Comparison of ENCODE assay signal across 9 mouse cellular contexts in genomic region chr10:87854408-87854807, GRCm38 (mm10). TPM values are rescaled to one million over a fixed set of nuclear protein-coding genes. Genes with fewer than 3 reads are reported as not detected.
DNase-seq lines count a peak whose midpoint lies in the region; ATAC-seq and TF ChIP-seq lines count a peak whose summit lies in the region.
"Had no signal": no experiment of that assay in that cellular context is flagged by ENCODE, and none has a peak within 500 bp of the region (broad histone marks: within the 10 kb centered on the region; RNA-seq: fewer than 3 reads in every experiment).

No protein-coding gene starts in this region.

- no peaks in the 10 kb centered on the region for H3K27me3 ChIP-seq in intestine, postnatal 0 days (replicated peaks; ENCODE audit: control insufficient read depth, insufficient read depth, low read length)
- no peaks in the 10 kb centered on the region for H3K27me3 ChIP-seq in intestine, embryonic 15.5 days (replicated peaks)
- no peaks in the 10 kb centered on the region for H3K27me3 ChIP-seq in midbrain, postnatal 0 days (ENCODE audit: insufficient read depth, low read length)

- TF ChIP-seq CTCF in intestine, postnatal 0 days (IDR thresholded peaks at IDR 0.05; ENCODE audit: low read depth), result peak; percentile 74
- TF ChIP-seq CTCF in midbrain, postnatal 0 days (IDR thresholded peaks at IDR 0.05), result peak; percentile 72

- peak; percentile 67 for DNase-seq in ES-E14 (ENCODE audit: low read depth, low spot score)
- DNase-seq in cerebellum, adult 9-11 months, result peak; percentile 4
- DNase-seq in gastrocnemius, postnatal 14 days, result peak; percentile 32
- DNase-seq in layer of hippocampus, postnatal 14 days (ENCODE audit: low spot score in 2 of 2), result peak; percentile 31 to 42
- DNase-seq in midbrain, postnatal 0 days (ENCODE audit: low spot score), result peak; percentile 55
- peak; percentile 33 for DNase-seq in thymus, postnatal 25 days

- no peaks in the 10 kb centered on the region for H3K4me1 ChIP-seq in intestine, postnatal 0 days (replicated peaks; ENCODE audit: control insufficient read depth, insufficient read depth, low read length)
- peaks cover 12% of the 10 kb centered on the region for H3K4me1 ChIP-seq in intestine, embryonic 15.5 days (replicated peaks)
- H3K4me1 ChIP-seq in ES-E14 (ENCODE audit: control insufficient read depth in 2 of 2, insufficient read depth in 2 of 2, low read length in 2 of 2, poor library complexity in 1 of 2), result no peaks in the 10 kb centered on the region
- peaks cover 5% of the 10 kb centered on the region; the same call in 1 of the 2 replicates for H3K4me1 ChIP-seq in midbrain, postnatal 0 days (ENCODE audit: insufficient read depth, low read length)

- 3% methylated on average over 5 of the region's 5 CpGs for WGBS in intestine, postnatal 0 days
- 2% methylated on average over 5 of the region's 5 CpGs for WGBS in intestine, embryonic 15.5 days
- 1% methylated on average over 5 of the region's 5 CpGs for WGBS in midbrain, postnatal 0 days

- no peaks in the 10 kb centered on the region for H3K9me3 ChIP-seq in intestine, postnatal 0 days (ENCODE audit: control insufficient read depth)
- H3K9me3 ChIP-seq in intestine, embryonic 15.5 days, result no peaks in the 10 kb centered on the region
- H3K9me3 ChIP-seq in ES-E14 (ENCODE audit: control insufficient read depth, insufficient read depth, low read depth, low read length), result no peaks in the 10 kb centered on the region
- H3K9me3 ChIP-seq in midbrain, postnatal 0 days (ENCODE audit: low read length), result no peaks in the 10 kb centered on the region
- H3K9me3 ChIP-seq: liver, embryonic 15.5 days had no signal

- in situ Hi-C loops in ES-E14 (cut with MboI; ENCODE audit: low sequenced_read_pairs in 2 of 2, unreplicated experiment in 2 of 2), result loop anchor here in 1 of 2 experiments (25.0 kb wide), 1 partner anchor 458 kb away; no protein-coding TSS in a partner anchor

- no peak overlapping the region for H3K4me3 ChIP-seq in intestine, postnatal 0 days (ENCODE audit: low read depth, low read length)
- no peak overlapping the region for H3K4me3 ChIP-seq in intestine, embryonic 15.5 days (replicated peaks)
- no peak overlapping the region for H3K4me3 ChIP-seq in ES-E14 (ENCODE audit: insufficient read depth in 1 of 2, low read depth in 1 of 2, low read length in 2 of 2, poor library complexity in 1 of 2, severe bottlenecking in 1 of 2)
- no peak overlapping the region for H3K4me3 ChIP-seq in midbrain, postnatal 0 days (ENCODE audit: low read depth, low read length)
- H3K4me3 ChIP-seq: liver, embryonic 15.5 days had no signal

- no peaks in the 10 kb centered on the region for H3K36me3 ChIP-seq in intestine, postnatal 0 days (ENCODE audit: control insufficient read depth, insufficient read depth)
- H3K36me3 ChIP-seq in intestine, embryonic 15.5 days, result no peaks in the 10 kb centered on the region
- H3K36me3 ChIP-seq in ES-E14 (ENCODE audit: control insufficient read depth, insufficient read depth, low read length, poor library complexity, severe bottlenecking), result no peaks in the 10 kb centered on the region
- H3K36me3 ChIP-seq in midbrain, postnatal 0 days (ENCODE audit: insufficient read depth, low read length), result no peaks in the 10 kb centered on the region
- H3K36me3 ChIP-seq: liver, embryonic 15.5 days had no signal

- intact Hi-C loops in gastrocnemius, postnatal 14 days (cut with DNase I; ENCODE audit: low total_unique reads), result loop anchor here (5.0 kb wide), 1 partner anchor 448 kb away; no protein-coding TSS in a partner anchor

- no peak for ATAC-seq in intestine, postnatal 0 days
- ATAC-seq in intestine, embryonic 15.5 days, result no peak
- ATAC-seq in midbrain, postnatal 0 days (ENCODE audit: low FRiP score), result no peak

- H3K4me2 ChIP-seq in intestine, postnatal 0 days (replicated peaks; ENCODE audit: low read depth), result no peak overlapping the region
- H3K4me2 ChIP-seq in intestine, embryonic 15.5 days (replicated peaks), result no peak overlapping the region
- no peak overlapping the region for H3K4me2 ChIP-seq in midbrain, postnatal 0 days (ENCODE audit: low read depth, low read length, poor library complexity, severe bottlenecking)
- H3K4me2 ChIP-seq: liver, embryonic 15.5 days had no signal

- no peak overlapping the region for H3K9ac ChIP-seq in intestine, postnatal 0 days (ENCODE audit: low read depth, low read length)
- H3K9ac ChIP-seq in intestine, embryonic 15.5 days, result no peak overlapping the region
- H3K9ac ChIP-seq in ES-E14 (ENCODE audit: insufficient read depth, low read depth, low read length, poor library complexity, severe bottlenecking), result no peak overlapping the region
- no peak overlapping the region for H3K9ac ChIP-seq in midbrain, postnatal 0 days (replicated peaks; ENCODE audit: low read length, poor library complexity, severe bottlenecking)
- H3K9ac ChIP-seq: liver, embryonic 15.5 days had no signal

- no peak overlapping the region for H3K27ac ChIP-seq in intestine, postnatal 0 days (ENCODE audit: low read depth, low read length)
- H3K27ac ChIP-seq in intestine, embryonic 15.5 days, result no peak overlapping the region
- H3K27ac ChIP-seq in ES-E14 (ENCODE audit: insufficient read depth, low read depth, low read length, poor library complexity, severe bottlenecking), result no peak overlapping the region
- H3K27ac ChIP-seq in midbrain, postnatal 0 days (ENCODE audit: low read depth, low read length), result no peak overlapping the region
- H3K27ac ChIP-seq: liver, embryonic 15.5 days had no signal

TF ChIP-seq in ES-E14, 5 proteins besides CTCF, POLR2A, EP300 and RAD21:
- TF ChIP-seq HCFC1 (IDR thresholded peaks at IDR 0.05; ENCODE audit: borderline replicate concordance, insufficient read depth, low read length) (no peak), ZC3H11A (IDR thresholded peaks at IDR 0.05; ENCODE audit: borderline replicate concordance, low read depth, low read length) (peak; percentile 77)

RNA-seq across cellular contexts. Expression of gene Igf1, which starts 3.7 kb away (rescaled TPM):
- 13.3 and 13.5 TPM in 2 replicates for polyA plus RNA-seq in intestine, postnatal 0 days (2015; fragmentation: Nextera tagmentation; extraction: Ambion mirVana)
- polyA plus RNA-seq in intestine, embryonic 15.5 days (2015; fragmentation: Nextera tagmentation; extraction: Ambion mirVana), result 43.4 and 52.5 TPM in 2 replicates
- 0.40 TPM in 1 of 2 replicates, not detected in the other for total RNA-seq in ES-E14 (2012; rRNA removed)
- total RNA-seq in gastrocnemius, postnatal 14 days (2021), result 10 to 100 TPM; 39.7 to 63.6 TPM
- total RNA-seq in layer of hippocampus, postnatal 14 days (2021), result 10 to 100 TPM; 12.7 to 16.0 TPM
- total RNA-seq in midbrain, postnatal 0 days (2014; rRNA removed), result 11.5 and 15.0 TPM in 2 replicates
- polyA plus RNA-seq in midbrain, postnatal 0 days (2015; fragmentation: Nextera tagmentation; extraction: Ambion mirVana), result 13.1 and 13.3 TPM in 2 replicates

Comparison
In these comparisons a context has a peak if more than half of its experiments do, and no peak if none do; other contexts are left out.
1. DNase-seq: peak in every context shown above with its lines; median percentile 67 in ES-E14; 55 in midbrain, postnatal 0 days; 36 in layer of hippocampus, postnatal 14 days; 33 in thymus, postnatal 25 days; 32 in gastrocnemius, postnatal 14 days; 4 in cerebellum, adult 9-11 months.